Mouse (Mus musculus) MEL (cell line): ENCODE measurements around the gene Adamts4. TPM values are rescaled to one million over a fixed set of nuclear protein-coding genes. Genes with fewer than 3 reads are reported as not detected.

Experiments used
- DNase-seq: peaks from one replicate; pipeline ENCODE4 v3.0.0; 2011; ENCODE audit warnings: low read depth, low spot score
- H3K27ac ChIP-seq: 2 replicates; pipeline ENCODE4 v1.5.1; 2012; ENCODE audit warnings: low read depth, mild to moderate bottlenecking, control low read depth, low read length, moderate library complexity; ENCODE audit not compliant: control insufficient read depth
- H3K27me3 ChIP-seq, 2 experiments: fragments of 150-350 bp in 1 of 2; sonication (generic) in 1 of 2; 2 replicates each; pipeline ENCODE4 v1.6.1; 2012; ENCODE audit warnings: low read length in 2 of 2, mild to moderate bottlenecking in 2 of 2, improper control_type of control experiment in 1 of 2, moderate library complexity in 1 of 2; ENCODE audit not compliant: insufficient read depth in 2 of 2, control insufficient read depth in 1 of 2
- H3K36me3 ChIP-seq, 2 experiments: 2 replicates each; pipeline ENCODE4 v1.6.1; 2012 to 2014; ENCODE audit warnings: low read length in 2 of 2, improper control_type of control experiment in 1 of 2, inconsistent platforms in 1 of 2, mild to moderate bottlenecking in 1 of 2; ENCODE audit not compliant: insufficient read depth in 2 of 2, control insufficient read depth in 1 of 2
- H3K4me1 ChIP-seq, 2 experiments: fragments of 150-350 bp in 1 of 2; sonication (generic) in 1 of 2; 2 replicates each; pipeline ENCODE4 v1.6.1; 2012; ENCODE audit warnings: low read length in 2 of 2, improper control_type of control experiment in 1 of 2, mild to moderate bottlenecking in 1 of 2; ENCODE audit not compliant: insufficient read depth in 2 of 2, control insufficient read depth in 1 of 2
- H3K4me3 ChIP-seq, 2 experiments: fragments of 150-350 bp in 1 of 2; sonication (generic) in 1 of 2; 2 replicates each; pipeline ENCODE4 v1.5.1; 2012; ENCODE audit warnings: low read depth in 2 of 2, low read length in 2 of 2, mild to moderate bottlenecking in 2 of 2, moderate library complexity in 2 of 2, control low read depth in 1 of 2, improper control_type of control experiment in 1 of 2; ENCODE audit not compliant: control insufficient read depth in 1 of 2, insufficient read depth in 1 of 2
- H3K79me2 ChIP-seq: 2 replicates; pipeline ENCODE4 v1.6.1; 2012; ENCODE audit warnings: mild to moderate bottlenecking, low read length, moderate library complexity; ENCODE audit not compliant: control insufficient read depth, poor library complexity, insufficient read depth
- H3K9ac ChIP-seq: 2 replicates; pipeline ENCODE4 v1.6.1; 2012; ENCODE audit warnings: low read depth, mild to moderate bottlenecking, control low read depth, low read length, moderate library complexity; ENCODE audit not compliant: control insufficient read depth, poor library complexity, severe bottlenecking
- H3K9me3 ChIP-seq: fragments of 150-350 bp; sonication (generic); replicated peaks from 2 replicates; pipeline ENCODE4 v1.6.1; 2012; ENCODE audit warnings: mild to moderate bottlenecking, low read length, improper control_type of control experiment, moderate library complexity; ENCODE audit not compliant: insufficient read depth
- BHLHE40 ChIP-seq: IDR thresholded peaks from 2 replicates; pipeline ENCODE4 v1.6.1; 2012; ENCODE audit warnings: low read depth, mild to moderate bottlenecking, inconsistent platforms, low read length, improper control_type of control experiment, borderline replicate concordance
- CHD1 ChIP-seq: IDR thresholded peaks from 2 replicates; pipeline ENCODE4 v1.6.1; 2012; ENCODE audit warnings: low read depth, mild to moderate bottlenecking, inconsistent platforms, low read length, improper control_type of control experiment
- CHD2 ChIP-seq: IDR thresholded peaks from 2 replicates; pipeline ENCODE4 v1.6.1; 2011; ENCODE audit warnings: low read length, improper control_type of control experiment
- ELF1 ChIP-seq: IDR thresholded peaks from 2 replicates; pipeline ENCODE4 v1.6.1; 2014; ENCODE audit warnings: low read depth, mild to moderate bottlenecking, inconsistent platforms, low read length, improper control_type of control experiment, moderate library complexity
- EP300 ChIP-seq, 2 experiments: IDR thresholded peaks; 2 replicates each; pipeline ENCODE4 v1.6.1; 2011; ENCODE audit warnings: improper control_type of control experiment in 2 of 2, low read length in 2 of 2, low read depth in 1 of 2, mild to moderate bottlenecking in 1 of 2
- ETS1 ChIP-seq: IDR thresholded peaks from 2 replicates; pipeline ENCODE4 v1.6.1; 2012; ENCODE audit warnings: low read depth, mild to moderate bottlenecking, inconsistent platforms, low read length, improper control_type of control experiment, moderate library complexity
- GABPA ChIP-seq: IDR thresholded peaks from 2 replicates; pipeline ENCODE4 v1.6.1; 2012; ENCODE audit warnings: low read depth, mild to moderate bottlenecking, inconsistent platforms, low read length, improper control_type of control experiment, moderate library complexity
- GATA1 ChIP-seq: IDR thresholded peaks from 2 replicates; pipeline ENCODE4 v1.6.1; 2011; ENCODE audit warnings: low read depth, low read length, improper control_type of control experiment
- HCFC1 ChIP-seq: IDR thresholded peaks from 2 replicates; pipeline ENCODE4 v1.6.1; 2012; ENCODE audit warnings: low read depth, mild to moderate bottlenecking, inconsistent platforms, low read length, improper control_type of control experiment, moderate library complexity
- JUND ChIP-seq: IDR thresholded peaks from 2 replicates; pipeline ENCODE4 v1.6.1; 2011; ENCODE audit warnings: low read depth, mild to moderate bottlenecking, improper control_type of control experiment, low read length
- KAT2A ChIP-seq: conservative IDR thresholded peaks from 2 replicates; pipeline ENCODE4 v1.6.1; 2012; ENCODE audit warnings: low read depth, low read length, improper control_type of control experiment, inconsistent platforms
- MAFK ChIP-seq: IDR thresholded peaks from 2 replicates; pipeline ENCODE4 v1.6.1; 2011; ENCODE audit warnings: low read depth, mild to moderate bottlenecking, low read length, improper control_type of control experiment, borderline replicate concordance
- MAZ ChIP-seq: IDR thresholded peaks from 2 replicates; pipeline ENCODE4 v1.6.1; 2012; ENCODE audit warnings: low read depth, mild to moderate bottlenecking, inconsistent platforms, low read length, improper control_type of control experiment
- MEF2A ChIP-seq: IDR thresholded peaks from 2 replicates; pipeline ENCODE4 v1.6.1; 2014; ENCODE audit warnings: low read depth, mild to moderate bottlenecking, inconsistent platforms, low read length, improper control_type of control experiment; ENCODE audit not compliant: poor library complexity, insufficient replicate concordance, severe bottlenecking; ENCODE audit errors: extremely low read depth
- MXI1 ChIP-seq: IDR thresholded peaks from 2 replicates; pipeline ENCODE4 v1.6.1; 2011; ENCODE audit warnings: mild to moderate bottlenecking, low read depth, low read length, improper control_type of control experiment
- MYB ChIP-seq: IDR thresholded peaks from 2 replicates; pipeline ENCODE4 v1.6.1; 2011; ENCODE audit warnings: mild to moderate bottlenecking, low read depth, low read length, improper control_type of control experiment
- NRF1 ChIP-seq: IDR thresholded peaks from 2 replicates; pipeline ENCODE4 v1.6.1; 2014; ENCODE audit warnings: low read depth, mild to moderate bottlenecking, inconsistent platforms, low read length, improper control_type of control experiment, moderate library complexity; ENCODE audit not compliant: poor library complexity, insufficient read depth, severe bottlenecking
- POLR2AphosphoS2 ChIP-seq: IDR thresholded peaks from 2 replicates; pipeline ENCODE4 v1.6.1; 2011; ENCODE audit warnings: low read length, improper control_type of control experiment
- RCOR1 ChIP-seq: IDR thresholded peaks from 2 replicates; pipeline ENCODE4 v1.6.1; 2012; ENCODE audit warnings: low read depth, mild to moderate bottlenecking, inconsistent platforms, low read length, improper control_type of control experiment
- SIN3A ChIP-seq: IDR thresholded peaks from 2 replicates; pipeline ENCODE4 v1.6.1; 2012; ENCODE audit warnings: low read length, improper control_type of control experiment, inconsistent platforms
- SMC3 ChIP-seq: IDR thresholded peaks from 2 replicates; pipeline ENCODE4 v1.6.1; 2011; ENCODE audit warnings: low read depth, low read length, improper control_type of control experiment
- TAL1 ChIP-seq: IDR thresholded peaks from 2 replicates; pipeline ENCODE4 v1.6.1; 2012; ENCODE audit warnings: mild to moderate bottlenecking, inconsistent platforms, low read length, moderate library complexity, mixed read lengths
- TBP ChIP-seq: IDR thresholded peaks from 2 replicates; pipeline ENCODE4 v1.8.0; 2011; ENCODE audit warnings: low read depth, low read length, improper control_type of control experiment
- TCF12 ChIP-seq: IDR thresholded peaks from 2 replicates; pipeline ENCODE4 v1.6.1; 2014; ENCODE audit warnings: low read depth, mild to moderate bottlenecking, inconsistent platforms, low read length, improper control_type of control experiment, moderate library complexity
- UBTF ChIP-seq: IDR thresholded peaks from 2 replicates; pipeline ENCODE4 v1.6.1; 2012; ENCODE audit warnings: low read depth, mild to moderate bottlenecking, inconsistent platforms, low read length, improper control_type of control experiment, moderate library complexity, borderline replicate concordance; ENCODE audit not compliant: insufficient read depth
- ZKSCAN1 ChIP-seq: IDR thresholded peaks from 2 replicates; pipeline ENCODE4 v1.6.1; 2012; ENCODE audit warnings: low read depth, mild to moderate bottlenecking, inconsistent platforms, low read length, improper control_type of control experiment, moderate library complexity
- ZMIZ1 ChIP-seq: IDR thresholded peaks from 2 replicates; pipeline ENCODE4 v1.6.1; 2012; ENCODE audit warnings: low read depth, mild to moderate bottlenecking, inconsistent platforms, low read length, improper control_type of control experiment, moderate library complexity
- ZNF384 ChIP-seq: IDR thresholded peaks from 2 replicates; pipeline ENCODE4 v1.6.1; 2012; ENCODE audit warnings: low read depth, mild to moderate bottlenecking, inconsistent platforms, low read length, improper control_type of control experiment
- polyA plus RNA-seq, 2 experiments: library from polyadenylated mRNA; stranded (reverse) in 1 of 2; unstranded in 1 of 2; fragments of >175 nt in 1 of 2; fragments of >200 nt in 1 of 2; gene quantifications; 2 replicates each; pipeline versions ENCODE4 v1.2.1 to v1.2.4; 2012; ENCODE audit warnings: low replicate concordance in 2 of 2, low read depth in 1 of 2; ENCODE audit not compliant: insufficient read length in 2 of 2, insufficient read depth in 1 of 2, missing spikeins in 1 of 2
- total RNA-seq: library from RNA; depleted of rRNA; stranded (reverse); fragments of 300-350 nt; gene quantifications from 2 replicates; pipeline ENCODE4 v1.2.3, GENCODE M21; 2012

The Adamts4 gene
- total and polyA plus RNA-seq, 3 experiments, result 0.03 TPM; not detected in 2

- 0 out of 2 replicates have a peak overlapping the region, but pooled peaks have one; percentile 16 for H3K9ac ChIP-seq
- peaks cover 0 to 22% of the 10 kb centered on the region in 2 experiments; a peak in 2 of 4 replicates for H3K36me3 ChIP-seq
- no peaks in the 10 kb centered on the region for H3K27me3 ChIP-seq
- H3K4me1 ChIP-seq, result peaks cover 9 to 31% of the 10 kb centered on the region in 2 experiments
- H3K27ac ChIP-seq, result peak overlapping the region; percentile 47
- H3K4me3 ChIP-seq, result peak overlapping the region; percentile 6 to 49; a peak in 3 of 4 replicates
- peak; percentile 89 for DNase-seq
- no peaks in the 10 kb centered on the region for H3K9me3 ChIP-seq
- peak; percentile 73 to 84 for TF ChIP-seq EP300 (IDR thresholded peaks at IDR 0.05; ENCODE audit: low read depth in 1 of 2, low read length in 2 of 2)
- peak; percentile 86 for TF ChIP-seq GATA1
- peak; percentile 46; the same call in 1 of the 2 replicates for TF ChIP-seq SIN3A
- TF ChIP-seq ELF1, result 0 out of 2 replicates have a peak, but pooled peaks have one; percentile 39
- no peak for TF ChIP-seq CHD2
- peak; percentile 68 for TF ChIP-seq NRF1
- TF ChIP-seq TCF12, result peak; percentile 79
- no peak for TF ChIP-seq UBTF
- TF ChIP-seq MXI1, result no peak
- peak; percentile 90 for TF ChIP-seq RCOR1
- peak; percentile 50 for TF ChIP-seq ETS1
- TF ChIP-seq TAL1, result peak; percentile 57; the same call in 1 of the 2 replicates
- TF ChIP-seq ZKSCAN1, result no peak
- no peak for TF ChIP-seq MAFK
- 0 out of 2 replicates have a peak, but pooled peaks have one; percentile 39 for TF ChIP-seq MYB
- H3K79me2 ChIP-seq, result no peaks in the 10 kb centered on the region
These were observed 44.3 kb upstream of the Adamts4 start for GRCm38 (mm10) chr1:171205704-171206493.

GRCm38 (mm10) chr1:171209409-171209808, 40.8 kb upstream of the Adamts4 start:
- Histone ChIP-seq H3K36me3 (peaks cover 0 to 26% of the 10 kb centered on the region in 2 experiments; a peak in 2 of 4 replicates), H3K9ac (no peak overlapping the region), H3K27ac (peak overlapping the region; percentile 28; the same call in 1 of the 2 replicates), H3K4me3 (no peak overlapping the region), H3K4me1 (peaks cover 9 to 38% of the 10 kb centered on the region in 2 experiments), H3K27me3 (no peaks in the 10 kb centered on the region), H3K9me3 (no peaks in the 10 kb centered on the region), H3K79me2 (no peaks in the 10 kb centered on the region)
- peak; percentile 82 for DNase-seq
- TF ChIP-seq MAFK, result no peak
- TF ChIP-seq ZNF384, result no peak
- TF ChIP-seq MYB, result no peak
- no peak for TF ChIP-seq BHLHE40
- TF ChIP-seq HCFC1, result no peak
- TF ChIP-seq JUND, result no peak
- TF ChIP-seq GATA1, result peak; percentile 65; the same call in 1 of the 2 replicates
- no peak for TF ChIP-seq POLR2AphosphoS2
- no peak for TF ChIP-seq SIN3A
- no peak for TF ChIP-seq UBTF
- TF ChIP-seq MAZ, result no peak
- no peak for TF ChIP-seq MEF2A
- TF ChIP-seq CHD1, result no peak
- TF ChIP-seq KAT2A, result no peak
- TF ChIP-seq ZMIZ1, result no peak
- TF ChIP-seq GABPA, result no peak
- 0 out of 2 replicates have a peak, but pooled peaks have one; percentile 24 for TF ChIP-seq TBP
- no peak for TF ChIP-seq TCF12
- TF ChIP-seq RCOR1, result peak; percentile 72
- no peak for TF ChIP-seq ETS1
- TF ChIP-seq EP300 (IDR thresholded peaks at IDR 0.05; ENCODE audit: low read depth in 1 of 2, low read length in 2 of 2), result peak; percentile 38 to 65; a peak in 3 of 4 replicates
- TF ChIP-seq TAL1, result no peak
- TF ChIP-seq SMC3, result no peak
